Mouse (Mus musculus): Measurements from ENCODE around the gene Gm8127. TPM values are rescaled to one million over a fixed set of nuclear protein-coding genes. Genes with fewer than 3 reads are reported as not detected.
"Not testable (repeated sequence)": the region's sequence is repeated elsewhere in the genome, so short reads cannot be mapped to it uniquely, and the experiment has no call there.

Gm8127 gene
- polyA plus RNA-seq (2015; fragmentation: Nextera tagmentation; extraction: Ambion mirVana), result not detected in 2 replicates

DNA sequence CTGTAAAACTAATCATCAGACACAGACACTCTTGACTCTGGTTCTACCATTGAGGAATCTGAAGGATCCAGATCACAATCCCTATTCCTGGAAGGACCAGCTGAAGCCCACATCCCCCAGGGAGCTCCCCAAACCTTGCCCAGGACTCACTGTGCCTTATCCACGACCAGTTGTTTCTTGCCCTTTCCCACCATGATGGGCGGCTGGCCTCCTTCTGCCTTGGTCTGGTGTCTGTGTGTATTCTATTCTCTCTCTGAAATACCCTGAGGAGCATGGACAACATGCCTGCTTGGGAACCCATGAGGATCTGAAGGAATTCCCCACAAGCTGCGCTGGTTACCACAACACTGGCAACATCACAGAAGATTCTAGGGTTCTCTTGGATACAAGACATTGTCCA is at the start of gene Gm8127:
Gene Gm8127 (minus strand): TSS at position 330 of the 400 bp plus-strand sequence.
- ATAC-seq (ENCODE audit: insufficient read depth, low FRiP score, low read depth); H3K9ac ChIP-seq; H3K4me3 ChIP-seq (replicated peaks); H3K4me1 ChIP-seq; H3K27me3 ChIP-seq (replicated peaks); H3K9me3 ChIP-seq; H3K27ac ChIP-seq; H3K4me2 ChIP-seq; H3K36me3 ChIP-seq: not testable (repeated sequence)
- 82% methylated on average over 3 of the region's 3 CpGs for WGBS

DNA sequence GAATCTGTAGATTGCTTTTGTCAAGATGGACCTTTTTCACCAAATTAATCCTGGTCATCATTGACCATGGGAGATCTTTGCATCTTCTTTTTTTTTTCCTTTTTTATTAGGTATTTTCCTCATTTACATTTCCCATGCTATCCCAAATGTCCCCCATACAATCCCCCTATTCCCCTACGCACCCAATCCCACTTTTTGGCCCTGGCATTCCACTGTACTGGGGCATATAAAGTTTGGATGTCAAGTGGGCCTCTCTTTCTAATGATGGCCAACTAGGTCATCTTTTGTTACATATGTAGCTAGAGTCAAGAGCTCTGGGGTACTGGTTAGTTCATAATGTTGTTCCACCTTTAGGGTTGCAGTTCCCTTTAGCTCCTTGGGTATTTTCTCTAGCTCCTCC is 44.0 kb upstream of the Gm8127 start:
- 71% methylated on average over 1 of the region's 1 CpGs for WGBS
- H3K4me3 ChIP-seq (replicated peaks); H3K36me3 ChIP-seq; H3K4me2 ChIP-seq; H3K4me1 ChIP-seq; H3K9me3 ChIP-seq; H3K9ac ChIP-seq; H3K27ac ChIP-seq; H3K27me3 ChIP-seq (replicated peaks); ATAC-seq (ENCODE audit: insufficient read depth, low FRiP score, low read depth): not testable (repeated sequence)

DNA sequence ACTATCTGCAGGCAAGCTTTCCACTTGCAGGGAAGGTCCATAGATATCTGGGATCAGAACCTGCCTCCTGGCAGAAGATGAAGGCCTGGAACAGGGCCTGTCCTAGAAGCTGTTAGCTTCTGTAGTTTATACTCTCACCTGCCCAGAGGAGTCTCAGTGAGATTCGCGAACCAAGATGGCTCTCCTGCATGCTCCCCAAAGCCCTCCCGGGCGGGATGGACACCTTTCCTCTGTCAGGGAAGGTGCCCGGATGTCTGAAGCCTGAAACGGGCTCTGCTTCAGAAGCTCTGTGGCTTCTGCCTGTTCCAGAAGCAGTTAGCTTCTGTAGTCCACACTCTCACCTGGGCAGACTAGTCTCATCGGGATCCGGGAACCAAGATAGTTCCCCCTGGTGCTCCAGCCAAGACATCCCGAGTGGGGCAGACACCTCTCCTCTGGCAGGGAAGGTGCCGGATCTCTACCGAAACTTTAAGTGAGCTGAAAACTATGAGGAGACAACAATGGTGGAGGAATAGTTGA is 37.8 kb upstream of the Gm8127 start:
- not testable (repeated sequence) for H3K9ac ChIP-seq; H3K27ac ChIP-seq; H3K9me3 ChIP-seq; H3K36me3 ChIP-seq; H3K4me3 ChIP-seq (replicated peaks); H3K4me2 ChIP-seq; ATAC-seq (ENCODE audit: insufficient read depth, low FRiP score, low read depth); H3K27me3 ChIP-seq (replicated peaks); H3K4me1 ChIP-seq
- WGBS, result 93% methylated on average over 11 of the region's 11 CpGs

DNA sequence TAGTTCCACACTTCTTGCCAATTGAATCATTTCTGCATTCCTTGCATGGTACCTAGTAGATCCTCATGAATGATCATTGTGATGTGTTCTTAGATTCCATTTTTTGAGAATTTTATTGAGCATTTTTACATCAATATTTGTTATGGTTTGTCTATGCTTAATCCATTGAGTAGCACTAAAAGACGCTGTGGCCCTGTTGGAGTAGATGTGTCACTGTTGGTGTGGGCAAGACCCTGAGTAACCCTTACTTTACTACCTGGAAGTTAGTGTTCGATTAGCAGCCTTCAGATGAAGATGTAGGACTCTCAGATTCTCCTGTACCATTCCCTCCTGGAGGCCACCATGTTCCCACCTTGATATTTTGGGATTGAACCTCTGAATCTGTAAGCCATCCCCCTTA is 35.0 kb upstream of the Gm8127 start:
- ATAC-seq (ENCODE audit: insufficient read depth, low FRiP score, low read depth); H3K9me3 ChIP-seq; H3K4me3 ChIP-seq (replicated peaks); H3K27me3 ChIP-seq (replicated peaks); H3K9ac ChIP-seq; H3K36me3 ChIP-seq; H3K27ac ChIP-seq; H3K4me1 ChIP-seq; H3K4me2 ChIP-seq: not testable (repeated sequence)
- 63% methylated on average over 2 of the region's 2 CpGs for WGBS

DNA sequence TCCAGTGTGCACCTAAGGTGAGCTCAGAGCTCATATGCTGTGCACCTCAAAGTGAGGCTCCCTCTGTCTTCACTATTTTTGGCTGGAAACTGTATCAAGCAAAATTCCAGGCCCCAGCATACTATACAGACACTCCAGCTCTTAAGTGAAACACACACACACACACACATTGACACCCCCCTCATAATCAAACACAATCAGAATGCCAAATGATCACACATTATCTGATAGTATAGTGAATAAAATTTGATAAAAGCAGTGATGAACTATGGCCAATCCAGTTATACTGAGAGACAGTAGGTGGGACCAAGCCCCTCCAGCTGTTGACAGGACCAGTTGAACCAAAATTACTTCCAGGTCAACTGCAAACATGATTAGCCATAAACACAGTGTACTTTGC is 25.9 kb upstream of the Gm8127 start:
- not testable (repeated sequence) for H3K27me3 ChIP-seq (replicated peaks); H3K27ac ChIP-seq; H3K9ac ChIP-seq; H3K9me3 ChIP-seq; H3K4me1 ChIP-seq; ATAC-seq (ENCODE audit: insufficient read depth, low FRiP score, low read depth); H3K4me2 ChIP-seq; H3K4me3 ChIP-seq (replicated peaks); H3K36me3 ChIP-seq

DNA sequence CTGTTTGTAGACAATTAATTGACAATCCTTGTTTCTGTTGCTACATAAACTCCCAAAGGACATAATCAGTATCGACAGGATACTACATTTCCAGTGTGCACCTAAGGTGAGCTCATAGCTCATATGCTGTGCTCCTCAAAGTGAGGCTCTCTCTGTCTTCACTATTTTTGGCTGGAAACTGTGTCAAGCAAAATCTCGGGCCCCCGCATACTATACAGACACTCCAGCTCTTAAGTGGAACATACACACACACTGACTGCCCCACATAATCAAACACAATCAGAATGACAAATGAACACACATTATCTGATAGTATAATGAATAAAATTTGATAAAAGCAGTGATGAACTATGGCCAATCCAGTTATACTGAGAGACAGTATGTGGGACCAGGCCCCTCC is 15.0 kb downstream of the Gm8127 start:
- 83% methylated on average over 3 of the region's 3 CpGs for WGBS
- not testable (repeated sequence) for H3K27ac ChIP-seq; H3K4me2 ChIP-seq; H3K4me1 ChIP-seq; H3K9me3 ChIP-seq; H3K9ac ChIP-seq; ATAC-seq (ENCODE audit: insufficient read depth, low FRiP score, low read depth); H3K27me3 ChIP-seq (replicated peaks); H3K4me3 ChIP-seq (replicated peaks); H3K36me3 ChIP-seq

DNA sequence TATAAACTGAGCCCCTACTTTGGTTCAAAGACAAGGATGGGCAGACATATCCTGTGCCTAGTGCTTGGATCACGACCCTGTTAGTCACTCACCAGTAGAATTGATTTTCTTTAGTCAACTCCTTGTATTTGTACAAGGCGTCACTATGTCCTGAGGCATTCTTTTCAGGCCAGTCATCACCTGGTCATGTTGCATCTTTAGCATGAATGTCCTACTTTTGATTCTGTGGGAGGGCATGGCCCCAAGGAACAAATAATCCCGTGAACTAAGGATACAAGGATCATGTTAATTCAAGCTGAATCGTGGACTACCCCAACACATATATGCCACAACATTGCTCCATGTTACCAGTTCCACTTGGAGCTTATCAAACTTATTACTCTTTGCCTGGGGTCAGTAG is 15.5 kb downstream of the Gm8127 start:
- not testable (repeated sequence) for H3K27ac ChIP-seq; H3K9me3 ChIP-seq; H3K4me2 ChIP-seq; H3K4me3 ChIP-seq (replicated peaks); H3K9ac ChIP-seq; H3K27me3 ChIP-seq (replicated peaks); H3K4me1 ChIP-seq; H3K36me3 ChIP-seq; ATAC-seq (ENCODE audit: insufficient read depth, low FRiP score, low read depth)
- 60% methylated on average over 4 of the region's 4 CpGs for WGBS

DNA sequence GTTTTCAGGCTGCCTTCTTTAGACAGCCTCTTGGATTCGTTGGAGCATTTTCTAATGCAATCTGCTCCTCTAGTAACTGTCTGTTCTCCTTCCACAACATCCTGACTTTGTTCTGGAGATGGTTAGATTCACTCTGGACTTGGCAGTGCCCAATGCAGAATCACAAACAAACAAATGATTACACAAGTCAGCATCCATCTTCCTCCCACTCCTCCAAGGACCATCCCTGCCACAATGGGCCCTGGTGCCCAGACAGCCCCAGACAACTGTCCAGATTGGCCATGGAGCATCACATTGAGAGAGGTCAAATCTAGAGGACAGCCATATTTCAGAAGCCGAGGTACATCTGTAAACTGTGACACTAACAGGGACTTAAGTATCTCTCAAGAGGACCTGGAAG is 16.2 kb downstream of the Gm8127 start:
- H3K4me1 ChIP-seq; H3K27me3 ChIP-seq (replicated peaks); H3K27ac ChIP-seq; H3K4me3 ChIP-seq (replicated peaks); H3K4me2 ChIP-seq; H3K36me3 ChIP-seq; ATAC-seq (ENCODE audit: insufficient read depth, low FRiP score, low read depth); H3K9ac ChIP-seq; H3K9me3 ChIP-seq: not testable (repeated sequence)
- WGBS, result 62% methylated on average over 2 of the region's 2 CpGs

DNA sequence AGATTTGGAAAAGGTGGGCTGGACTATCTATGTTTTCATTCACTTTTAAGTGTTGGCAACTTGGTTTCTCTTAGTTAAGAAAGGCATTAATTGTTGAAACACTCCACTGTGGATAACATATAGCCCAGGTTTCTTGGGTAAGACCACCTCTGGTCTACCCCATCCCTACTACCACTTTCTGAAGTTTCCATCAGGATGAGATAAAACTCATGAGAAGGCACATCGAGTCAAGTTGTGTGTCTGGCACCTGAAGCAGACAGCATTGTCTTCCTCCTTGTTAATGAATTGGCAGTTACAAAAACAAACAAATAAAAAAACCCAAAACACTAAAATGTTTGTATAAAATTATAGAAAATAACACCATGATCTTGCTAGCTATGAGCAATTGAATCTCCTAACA is 17.9 kb downstream of the Gm8127 start:
- not testable (repeated sequence) for H3K9me3 ChIP-seq; H3K4me3 ChIP-seq (replicated peaks); ATAC-seq (ENCODE audit: insufficient read depth, low FRiP score, low read depth); H3K27ac ChIP-seq; H3K4me1 ChIP-seq; H3K36me3 ChIP-seq; H3K9ac ChIP-seq; H3K4me2 ChIP-seq; H3K27me3 ChIP-seq (replicated peaks)
- WGBS, result 82% methylated on average over 1 of the region's 1 CpGs

DNA sequence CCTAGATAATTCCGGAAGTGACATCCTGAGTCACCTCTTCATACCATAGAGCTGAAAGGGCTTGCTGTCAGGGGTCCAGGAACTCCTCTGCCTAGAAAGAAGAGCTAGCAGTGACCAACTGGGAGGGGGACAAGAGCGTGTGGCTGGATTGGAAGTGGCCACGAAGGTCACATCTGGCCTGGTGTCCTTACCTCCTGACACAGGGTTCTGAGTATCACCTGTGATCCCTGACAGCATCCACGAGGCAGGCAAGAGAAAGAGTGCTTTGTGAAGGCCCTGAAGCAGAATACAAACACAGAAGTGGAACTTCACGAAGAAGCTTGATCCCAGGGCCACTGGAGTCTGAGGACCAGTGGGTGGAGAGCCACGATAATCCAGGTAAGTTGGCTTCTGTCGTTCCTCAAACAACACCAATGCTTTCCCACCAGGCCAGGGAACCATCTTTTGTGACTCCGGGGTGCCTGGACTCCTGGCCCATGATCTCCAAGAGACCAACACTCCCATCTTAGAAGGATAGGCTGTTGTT is 18.6 kb downstream of the Gm8127 start, which contains the start of gene Gm9732:
Gene Gm9732 (plus strand): TSS at position 51 of the 526 bp plus-strand sequence.
- not testable (repeated sequence) for H3K9ac ChIP-seq; H3K9me3 ChIP-seq; ATAC-seq (ENCODE audit: insufficient read depth, low FRiP score, low read depth); H3K4me3 ChIP-seq (replicated peaks); H3K27ac ChIP-seq; H3K4me1 ChIP-seq; H3K4me2 ChIP-seq; H3K27me3 ChIP-seq (replicated peaks); H3K36me3 ChIP-seq
- WGBS, result 82% methylated on average over 8 of the region's 8 CpGs

DNA sequence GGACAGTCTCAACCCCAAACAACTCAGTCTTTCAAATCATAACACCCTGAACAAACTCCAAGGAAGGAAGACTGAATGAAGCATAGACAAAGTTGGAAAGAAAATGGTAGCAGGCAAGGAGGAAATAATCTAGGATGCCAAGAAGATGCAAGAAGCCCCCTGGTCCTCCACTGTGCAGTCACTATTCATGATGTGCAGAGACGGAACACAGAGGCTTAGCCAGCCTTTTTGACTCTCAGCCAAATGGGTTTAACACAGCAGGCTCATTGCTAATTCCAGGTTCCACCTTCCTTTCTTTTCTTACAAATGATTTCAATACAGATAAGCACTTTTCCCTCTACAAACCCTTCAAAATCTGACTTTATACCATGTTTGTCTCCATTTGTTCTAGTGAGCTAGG is 20.5 kb downstream of the Gm8127 start:
- not testable (repeated sequence) for H3K27me3 ChIP-seq (replicated peaks); ATAC-seq (ENCODE audit: insufficient read depth, low FRiP score, low read depth); H3K9me3 ChIP-seq; H3K36me3 ChIP-seq; H3K4me3 ChIP-seq (replicated peaks); H3K9ac ChIP-seq; H3K4me1 ChIP-seq; H3K27ac ChIP-seq; H3K4me2 ChIP-seq
- 57% methylated on average over 1 of the region's 1 CpGs for WGBS

DNA sequence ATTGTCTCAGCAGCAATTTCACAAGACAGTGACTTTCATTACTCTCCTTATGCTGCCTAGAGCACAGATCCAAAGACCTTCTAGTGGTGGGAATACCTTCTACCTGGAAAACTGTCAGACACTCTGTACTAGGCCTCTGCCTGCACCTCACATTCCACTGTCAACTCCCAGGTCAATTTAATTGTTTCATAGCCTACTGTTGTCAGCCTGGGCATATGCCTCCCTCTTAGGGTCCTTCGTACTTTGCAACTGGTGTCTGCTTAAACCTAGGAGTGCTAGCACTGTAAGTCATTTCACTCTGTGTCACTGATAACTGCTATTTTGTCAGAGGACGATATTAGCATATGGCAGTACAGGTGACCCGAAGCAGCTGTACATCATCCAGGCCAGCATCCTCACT is 24.4 kb downstream of the Gm8127 start:
- not testable (repeated sequence) for H3K9me3 ChIP-seq; H3K27me3 ChIP-seq (replicated peaks); H3K9ac ChIP-seq; H3K27ac ChIP-seq; H3K4me3 ChIP-seq (replicated peaks); H3K4me2 ChIP-seq; ATAC-seq (ENCODE audit: insufficient read depth, low FRiP score, low read depth); H3K4me1 ChIP-seq; H3K36me3 ChIP-seq
- 86% methylated on average over 3 of the region's 3 CpGs for WGBS

DNA sequence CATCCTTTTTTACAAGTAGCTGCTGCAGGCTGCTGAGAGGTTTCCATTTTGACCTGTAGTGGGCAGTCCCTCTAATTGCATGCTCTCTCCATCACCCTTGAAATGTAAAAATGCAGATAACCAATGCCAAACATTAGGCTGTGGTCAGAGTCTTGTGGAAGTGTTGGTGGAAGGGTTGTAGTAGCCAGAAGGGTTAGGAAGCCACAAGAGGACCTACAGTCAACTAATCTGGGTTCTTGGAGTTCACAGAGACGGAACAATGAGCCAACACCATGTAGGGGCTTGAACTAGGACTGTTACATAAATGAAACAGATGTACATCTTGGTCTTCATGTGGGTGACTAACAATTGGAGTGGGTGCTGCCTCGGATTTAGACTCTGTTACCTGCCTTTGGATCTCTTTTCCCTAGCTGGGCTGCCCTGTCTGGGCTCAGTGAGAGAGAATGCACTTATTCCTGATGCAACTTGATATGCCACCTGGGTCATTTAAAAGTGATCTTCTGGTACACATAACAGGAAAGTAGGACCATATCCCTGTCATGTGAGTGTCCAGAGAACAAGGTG is 25.0 kb downstream of the Gm8127 start:
- H3K4me3 ChIP-seq (replicated peaks); H3K9ac ChIP-seq; H3K4me1 ChIP-seq; H3K36me3 ChIP-seq; H3K27me3 ChIP-seq (replicated peaks); ATAC-seq (ENCODE audit: insufficient read depth, low FRiP score, low read depth); H3K9me3 ChIP-seq; H3K27ac ChIP-seq; H3K4me2 ChIP-seq: not testable (repeated sequence)
- 42% methylated on average over 2 of the region's 2 CpGs for WGBS

Data from stomach, embryonic 15.5 days (tissue).